Mouse (Mus musculus): ENCODE results near the gene Ubl4b. TPM values are rescaled to one million over a fixed set of nuclear protein-coding genes. Genes with fewer than 3 reads are reported as not detected.

Ubl4b gene
- not detected in 2 replicates for polyA plus RNA-seq (2016; fragmentation: Nextera tagmentation; extraction: Ambion mirVana)

- H3K4me1 ChIP-seq: no peaks in the 10 kb centered on the region
- no peaks in the 10 kb centered on the region for H3K9me3 ChIP-seq (replicated peaks)
- H3K9ac ChIP-seq: no peak within 1 kb of the TSS
- peaks cover 6% of the 10 kb centered on the region for H3K27me3 ChIP-seq (replicated peaks)
- no peak within 1 kb of the TSS for H3K4me3 ChIP-seq
- no peak within 1 kb of the TSS for H3K27ac ChIP-seq
- no peak for ATAC-seq
- WGBS (ENCODE audit: insufficient replicate concordance): 77% methylated on average over 2 of the region's 2 CpGs
- H3K36me3 ChIP-seq: no peaks in the 10 kb centered on the region
- H3K4me2 ChIP-seq: no peak within 1 kb of the TSS
Observed at GRCm38 (mm10) chr3:107554842-107555241, at the start of gene Ubl4b. Ubl4b (minus strand) TSS chr3:107555073.

- ATAC-seq: no peak
- Histone ChIP-seq H3K4me3 (no peak overlapping the region), H3K27me3 (replicated peaks) (peaks cover 85% of the 10 kb centered on the region), H3K36me3 (no peaks in the 10 kb centered on the region), H3K27ac (no peak overlapping the region), H3K4me2 (no peak overlapping the region), H3K9ac (no peak overlapping the region), H3K9me3 (replicated peaks) (no peaks in the 10 kb centered on the region), H3K4me1 (peaks cover 3% of the 10 kb centered on the region; the same call in 1 of the 2 replicates)
- WGBS (ENCODE audit: insufficient replicate concordance): 41% methylated on average over 6 of the region's 6 CpGs
Observed at GRCm38 (mm10) chr3:107600127-107600526, 45.3 kb upstream of the Ubl4b start.

- 7% methylated on average over 22 of the region's 22 CpGs for WGBS (ENCODE audit: insufficient replicate concordance)
- no peaks in the 10 kb centered on the region for H3K9me3 ChIP-seq (replicated peaks)
Observed at GRCm38 (mm10) chr3:107597586-107598389, 42.9 kb upstream of the Ubl4b start.

DNA sequence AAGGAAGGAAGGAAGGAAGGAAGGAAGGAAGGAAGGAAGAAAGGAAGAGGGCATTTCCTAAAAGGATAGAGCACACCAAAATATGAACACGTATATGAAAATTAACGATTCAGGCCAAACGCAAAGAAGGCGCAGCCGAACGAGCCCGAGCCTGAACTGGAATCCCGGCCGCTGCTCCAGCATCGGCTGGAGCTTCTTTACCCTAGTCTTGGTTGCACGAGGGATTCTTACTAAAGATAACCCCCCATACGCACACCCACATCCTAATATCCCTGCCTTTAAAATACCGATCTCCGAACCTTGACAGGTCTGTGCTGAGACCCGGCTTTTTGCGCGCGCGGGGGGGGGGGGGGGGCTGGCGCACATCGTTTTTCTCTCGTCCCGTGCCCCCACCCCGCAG is 42.3 kb upstream of the Ubl4b start:
- WGBS (ENCODE audit: insufficient replicate concordance): 7% methylated on average over 21 of the region's 24 CpGs
- H3K27ac ChIP-seq: no peak overlapping the region

More at GRCm38 (mm10) chr3:107597586-107598389, 42.9 kb upstream of the Ubl4b start:
- H3K4me2 ChIP-seq: no peak overlapping the region
- no peak overlapping the region for H3K27ac ChIP-seq
- no peaks in the 10 kb centered on the region for H3K36me3 ChIP-seq
- H3K4me3 ChIP-seq: no peak overlapping the region
- peaks cover 91% of the 10 kb centered on the region for H3K27me3 ChIP-seq (replicated peaks)
- ATAC-seq: no peak
- no peak overlapping the region for H3K9ac ChIP-seq
- H3K4me1 ChIP-seq: peaks cover 6% of the 10 kb centered on the region; the same call in 1 of the 2 replicates

DNA sequence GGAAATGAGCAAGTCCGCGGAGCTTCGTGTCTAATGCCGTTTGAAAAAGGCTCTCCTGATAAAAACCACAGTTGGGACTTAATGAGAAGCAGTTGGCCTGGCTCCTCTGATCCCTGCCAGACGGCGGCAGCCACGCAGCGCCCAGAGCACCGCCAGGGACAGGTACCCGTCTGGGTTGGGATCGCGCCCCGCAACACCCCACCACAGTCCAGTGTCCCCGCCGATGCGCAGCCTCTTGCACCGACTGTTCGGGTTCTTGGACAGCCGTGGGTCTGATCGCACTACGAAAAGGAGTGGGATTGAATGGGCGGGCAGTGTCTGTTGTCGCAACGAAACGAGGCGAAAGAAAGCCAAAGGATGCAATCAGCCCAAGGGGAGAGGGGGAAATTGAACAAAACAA is 41.7 kb upstream of the Ubl4b start:
- H3K4me3 ChIP-seq: no peak overlapping the region
- H3K9ac ChIP-seq: no peak overlapping the region
- ATAC-seq: no peak
- no peaks in the 10 kb centered on the region for H3K36me3 ChIP-seq
- WGBS (ENCODE audit: insufficient replicate concordance): 1% methylated on average over 26 of the region's 26 CpGs
- no peak overlapping the region for H3K27ac ChIP-seq
- no peak overlapping the region for H3K4me2 ChIP-seq
- no peaks in the 10 kb centered on the region for H3K9me3 ChIP-seq (replicated peaks)
- H3K4me1 ChIP-seq: peaks cover 6% of the 10 kb centered on the region; the same call in 1 of the 2 replicates
- H3K27me3 ChIP-seq (replicated peaks): peaks cover 98% of the 10 kb centered on the region

More for the DNA sequence above, 42.3 kb upstream of the Ubl4b start:
- H3K36me3 ChIP-seq: no peaks in the 10 kb centered on the region
- peaks cover 97% of the 10 kb centered on the region for H3K27me3 ChIP-seq (replicated peaks)
- no peak overlapping the region for H3K4me3 ChIP-seq
- H3K9ac ChIP-seq: no peak overlapping the region
- H3K4me1 ChIP-seq: peaks cover 6% of the 10 kb centered on the region; the same call in 1 of the 2 replicates
- no peak overlapping the region for H3K4me2 ChIP-seq
- ATAC-seq: no peak
- no peaks in the 10 kb centered on the region for H3K9me3 ChIP-seq (replicated peaks)

DNA sequence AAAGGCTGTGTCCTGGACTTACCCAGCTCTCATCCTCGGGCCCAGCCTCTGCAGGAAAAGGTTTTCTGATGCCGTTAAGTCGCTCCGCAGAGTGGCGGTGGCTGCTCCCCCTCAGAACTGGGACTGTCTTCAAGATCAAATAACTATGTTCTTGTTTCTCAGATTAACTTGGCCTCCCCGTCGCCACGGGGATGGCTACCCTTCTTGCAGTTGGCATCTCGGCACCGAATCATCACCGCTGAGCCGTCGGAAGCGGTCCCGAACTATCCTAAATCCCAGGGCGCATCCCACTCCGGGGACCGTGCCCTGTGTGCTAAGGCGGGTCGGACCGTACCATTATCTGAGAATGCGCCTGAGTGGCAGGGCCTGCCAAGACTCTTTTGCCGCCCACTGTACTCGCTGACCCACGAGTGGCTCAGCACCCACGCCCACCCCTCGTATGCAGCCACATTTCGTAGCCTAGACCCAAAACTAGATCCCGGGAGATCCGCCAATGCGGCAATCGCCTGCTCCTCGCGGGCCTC is 41.1 kb upstream of the Ubl4b start:
- Histone ChIP-seq H3K27ac (no peak overlapping the region), H3K4me1 (peaks cover 6% of the 10 kb centered on the region; the same call in 1 of the 2 replicates), H3K9ac (no peak overlapping the region), H3K27me3 (replicated peaks) (peaks cover 98% of the 10 kb centered on the region), H3K9me3 (replicated peaks) (no peaks in the 10 kb centered on the region), H3K4me2 (peak overlapping the region; percentile 55; the same call in 1 of the 2 replicates), H3K36me3 (no peaks in the 10 kb centered on the region), H3K4me3 (no peak overlapping the region)
- ATAC-seq: no peak
- 2% methylated on average over 34 of the region's 34 CpGs for WGBS (ENCODE audit: insufficient replicate concordance)

GRCm38 (mm10) chr3:107595264-107595937 is 40.5 kb upstream of the Ubl4b start:
- H3K9ac ChIP-seq: no peak overlapping the region
- H3K4me2 ChIP-seq: peak overlapping the region; percentile 55
- peaks cover 95% of the 10 kb centered on the region for H3K27me3 ChIP-seq (replicated peaks)
- H3K4me3 ChIP-seq: peak overlapping the region; percentile 40
- no peak overlapping the region for H3K27ac ChIP-seq
- peaks cover 6% of the 10 kb centered on the region; the same call in 1 of the 2 replicates for H3K4me1 ChIP-seq
- no peaks in the 10 kb centered on the region for H3K9me3 ChIP-seq (replicated peaks)
- ATAC-seq: no peak
- WGBS (ENCODE audit: insufficient replicate concordance): 3% methylated on average over 50 of the region's 50 CpGs
- no peaks in the 10 kb centered on the region for H3K36me3 ChIP-seq

- no peak for ATAC-seq
- 2% methylated on average over 24 of the region's 46 CpGs for WGBS (ENCODE audit: insufficient replicate concordance)
- peak within 1 kb of the TSS; percentile 40 for H3K4me3 ChIP-seq
- H3K4me2 ChIP-seq: peak within 1 kb of the TSS; percentile 55
- peaks cover 6% of the 10 kb centered on the region; the same call in 1 of the 2 replicates for H3K4me1 ChIP-seq
- no peak within 1 kb of the TSS for H3K9ac ChIP-seq
- no peaks in the 10 kb centered on the region for H3K36me3 ChIP-seq
- H3K27ac ChIP-seq: no peak within 1 kb of the TSS
- H3K9me3 ChIP-seq (replicated peaks): no peaks in the 10 kb centered on the region
- H3K27me3 ChIP-seq (replicated peaks): peaks cover 95% of the 10 kb centered on the region
Observed at GRCm38 (mm10) chr3:107594662-107595263, 39.9 kb upstream of the Ubl4b start, which contains the start of gene Alx3. Alx3 (plus strand) TSS chr3:107595031.

- Histone ChIP-seq H3K4me3 (no peak overlapping the region), H3K9me3 (replicated peaks) (no peaks in the 10 kb centered on the region), H3K9ac (no peak overlapping the region), H3K27me3 (replicated peaks) (peaks cover 95% of the 10 kb centered on the region), H3K36me3 (no peaks in the 10 kb centered on the region), H3K27ac (no peak overlapping the region), H3K4me1 (peaks cover 6% of the 10 kb centered on the region; the same call in 1 of the 2 replicates), H3K4me2 (no peak overlapping the region)
- 47% methylated on average over 2 of the region's 2 CpGs for WGBS (ENCODE audit: insufficient replicate concordance)
- ATAC-seq: no peak
Observed at GRCm38 (mm10) chr3:107593632-107594031, 38.8 kb upstream of the Ubl4b start.

- H3K27me3 ChIP-seq (replicated peaks): peaks cover 95% of the 10 kb centered on the region
- H3K4me2 ChIP-seq: no peak overlapping the region
- H3K4me1 ChIP-seq: peaks cover 6% of the 10 kb centered on the region; the same call in 1 of the 2 replicates
- H3K36me3 ChIP-seq: no peaks in the 10 kb centered on the region
- H3K4me3 ChIP-seq: no peak overlapping the region
- WGBS (ENCODE audit: insufficient replicate concordance): 19% methylated on average over 1 of the region's 1 CpGs
- H3K9ac ChIP-seq: no peak overlapping the region
- H3K27ac ChIP-seq: no peak overlapping the region
- ATAC-seq: no peak
- no peaks in the 10 kb centered on the region for H3K9me3 ChIP-seq (replicated peaks)
Observed at GRCm38 (mm10) chr3:107591612-107592011, 36.7 kb upstream of the Ubl4b start.

DNA sequence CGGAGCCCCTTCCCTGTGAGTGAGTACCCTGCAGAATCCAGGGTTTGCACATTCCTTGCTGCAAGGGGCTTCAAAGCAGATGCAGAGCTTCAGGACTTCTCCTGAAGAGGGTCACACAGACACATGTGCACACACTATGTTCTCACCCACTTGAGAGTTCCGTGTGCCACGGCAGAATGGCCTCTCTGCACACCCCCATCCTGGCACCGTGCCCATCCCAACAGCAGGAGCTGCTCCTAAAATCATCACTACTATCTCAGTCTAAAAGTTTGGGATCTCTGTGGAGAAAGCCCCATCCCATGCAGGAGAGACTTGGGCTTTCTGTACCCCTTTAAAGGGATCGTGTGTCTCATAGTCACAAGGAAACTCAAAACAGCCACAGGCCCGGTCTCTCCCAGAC is 31.6 kb upstream of the Ubl4b start:
- ATAC-seq: no peak
- Histone ChIP-seq H3K27me3 (replicated peaks) (peaks cover 97% of the 10 kb centered on the region), H3K4me3 (no peak overlapping the region), H3K4me1 (no peaks in the 10 kb centered on the region), H3K36me3 (no peaks in the 10 kb centered on the region), H3K9me3 (replicated peaks) (no peaks in the 10 kb centered on the region), H3K9ac (no peak overlapping the region), H3K27ac (no peak overlapping the region), H3K4me2 (no peak overlapping the region)
- 68% methylated on average over 6 of the region's 6 CpGs for WGBS (ENCODE audit: insufficient replicate concordance)
